Mouse (Mus musculus) gastrocnemius, adult 8-10 months (tissue): Measurements from ENCODE around the gene Klf16. TPM values are rescaled to one million over a fixed set of nuclear protein-coding genes. Genes with fewer than 3 reads are reported as not detected.
"Not testable (repeated sequence)": the region's sequence is repeated elsewhere in the genome, so short reads cannot be mapped to it uniquely, and the experiment has no call there.

Experiments
- DNase-seq, 2 experiments: peaks; one replicate each; pipeline ENCODE4 v3.0.0; 2022; ENCODE audit warnings: low spot score in 2 of 2
- total RNA-seq, 4 experiments: library from RNA; stranded (reverse); gene quantifications; 2 replicates each; pipeline ENCODE4 v1.2.4; 2022

The Klf16 gene
- total RNA-seq, 4 experiments from 2014 or later: 1.1 to 2.0 (median 1.3) TPM

DNA sequence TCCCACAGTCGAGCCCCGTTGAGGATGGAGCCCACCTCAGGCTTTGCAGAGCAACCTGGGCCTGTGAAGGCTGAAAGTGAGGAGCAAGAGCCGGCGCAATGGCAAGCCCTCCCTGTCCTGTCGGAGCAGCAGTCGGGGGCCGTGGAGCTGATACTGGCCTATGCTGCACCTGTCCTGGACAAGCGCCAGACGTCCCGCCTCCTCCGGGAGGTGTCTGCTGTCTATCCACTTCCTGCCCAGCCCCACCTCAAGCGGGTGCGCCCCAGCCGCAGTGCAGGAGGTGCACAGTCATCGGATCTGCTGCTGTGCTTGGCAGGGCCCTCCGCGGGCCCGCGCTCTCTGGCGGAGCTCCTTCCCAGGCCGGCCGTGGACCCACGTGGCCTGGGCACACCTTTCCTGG lies 29.2 kb upstream of the Klf16 start:
- DNase-seq: no peak

DNA sequence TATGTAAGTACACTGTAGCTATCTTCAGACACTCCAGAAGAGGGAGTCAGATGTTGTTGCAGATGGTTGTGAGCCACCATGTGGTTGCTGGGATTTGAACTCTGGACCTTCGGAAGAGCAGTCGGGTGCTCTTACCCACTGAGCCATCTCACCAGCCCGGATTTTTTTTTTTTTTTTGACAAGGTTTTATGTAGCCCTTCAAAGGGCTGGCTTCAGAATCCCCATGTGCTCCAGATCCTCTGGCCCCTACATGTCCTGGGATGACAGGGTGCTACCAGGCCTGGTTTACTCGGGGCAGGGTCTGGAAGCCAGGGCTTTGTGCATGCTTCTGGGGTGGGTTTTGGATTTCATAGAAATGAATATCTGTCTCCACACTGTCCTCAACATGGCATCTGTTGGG lies 28.6 kb upstream of the Klf16 start, which contains the start of gene Gm49322:
Gene Gm49322, plus strand, starts transcription at position 301 of the 400 bp plus-strand sequence.
- DNase-seq: not testable (repeated sequence)

DNA sequence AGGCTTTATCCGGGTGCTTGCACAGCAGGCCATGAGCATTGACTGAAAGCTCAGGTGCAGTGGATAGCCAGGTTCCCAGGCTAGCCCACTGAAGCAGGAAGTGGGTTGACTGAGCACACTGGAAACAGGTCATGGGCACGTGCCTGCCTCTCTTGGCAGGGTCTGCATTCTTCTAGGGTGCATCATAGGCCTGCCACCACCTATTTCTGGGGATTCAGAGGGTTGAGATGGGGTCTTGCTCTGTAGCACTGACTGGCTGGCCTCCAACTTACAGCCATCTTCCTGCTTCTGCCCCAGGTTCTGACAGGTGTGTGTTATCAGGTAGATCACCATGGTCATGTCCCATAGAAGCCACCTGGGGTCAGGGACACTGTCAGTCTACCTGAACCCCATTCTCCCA lies 27.9 kb upstream of the Klf16 start:
- no peak for DNase-seq

DNA sequence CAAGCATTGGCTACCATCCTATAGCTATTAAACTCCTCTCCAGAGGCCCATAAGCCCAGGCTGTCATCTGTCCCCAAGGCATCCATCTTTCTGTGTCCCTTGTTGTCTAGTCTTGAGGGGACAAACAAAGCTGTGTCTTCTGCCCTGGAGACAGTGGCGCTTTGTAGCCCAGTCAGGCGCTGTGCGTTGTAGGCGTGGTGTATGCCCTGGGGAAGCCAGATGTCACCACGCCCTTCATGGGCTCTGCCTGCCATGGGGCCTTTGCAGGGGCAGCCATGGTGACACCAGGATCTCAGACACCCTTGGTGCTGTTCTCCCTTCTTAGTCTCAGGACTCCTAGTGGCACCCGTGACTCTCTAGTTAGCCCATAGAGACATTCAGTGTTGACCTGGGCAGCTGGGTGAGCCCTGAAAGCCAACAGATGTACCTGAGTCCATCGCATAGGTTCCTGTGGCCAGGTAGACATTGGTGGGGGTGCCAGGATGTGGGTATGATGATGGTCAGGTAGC lies 26.9 kb upstream of the Klf16 start:
- no peak for DNase-seq

DNA sequence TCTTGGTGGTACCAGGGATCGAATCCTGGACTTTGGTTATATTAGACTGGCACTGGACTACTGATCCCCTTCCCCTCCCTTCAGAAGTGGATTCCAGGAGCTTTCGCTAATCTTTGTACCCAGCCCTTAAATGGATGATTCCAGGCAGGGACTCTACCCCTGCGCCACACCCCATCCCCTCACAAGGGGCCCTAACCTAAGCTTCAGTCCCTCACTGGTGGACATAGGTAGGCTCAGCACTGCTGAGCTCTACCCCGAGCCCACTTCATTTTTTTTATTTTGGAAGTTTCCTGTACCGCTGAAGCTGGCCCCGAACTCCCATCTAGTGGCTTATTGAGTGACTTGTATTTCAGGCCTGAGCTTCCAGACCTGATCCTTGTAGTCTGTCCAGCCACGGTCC lies 26.2 kb upstream of the Klf16 start:
- no peak for DNase-seq

DNA sequence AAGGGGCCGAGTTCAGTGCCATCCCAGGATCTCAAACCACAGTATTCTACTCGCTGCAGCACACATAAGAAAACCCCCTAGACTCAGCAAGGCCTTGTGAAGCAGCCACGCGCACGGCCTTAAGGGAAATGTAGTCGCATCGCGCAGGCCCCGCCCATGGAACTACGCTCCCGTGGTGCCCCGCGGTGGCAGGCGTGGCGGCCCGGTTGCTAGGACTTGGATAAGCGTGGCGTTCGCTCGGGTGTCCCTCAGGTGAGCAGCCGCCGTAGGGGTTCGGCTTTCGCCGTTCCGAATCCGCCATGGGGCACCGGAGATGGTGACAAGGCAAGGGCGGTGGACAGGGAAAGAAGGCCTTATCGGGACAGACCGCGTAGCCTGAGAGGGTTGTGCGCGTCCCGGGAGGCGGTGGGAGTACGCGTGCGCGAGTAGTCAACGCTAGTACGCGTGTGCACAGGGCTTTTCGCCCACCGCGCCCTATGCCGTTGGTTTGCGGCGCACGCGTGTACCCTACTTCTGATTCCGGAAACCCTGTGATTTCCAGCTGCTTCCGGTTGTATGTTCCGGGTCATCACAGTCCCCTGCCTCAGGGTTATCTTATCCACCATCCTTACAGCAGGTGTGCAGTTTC lies 25.7 kb upstream of the Klf16 start, which contains the start of the genes Scamp4 and Adat3:
Gene Scamp4, plus strand, starts transcription at position 175 of the 628 bp plus-strand sequence.
Gene Adat3, plus strand, starts transcription at position 183 of the 628 bp plus-strand sequence.
- peak; percentile 91 to 93 for DNase-seq

DNA sequence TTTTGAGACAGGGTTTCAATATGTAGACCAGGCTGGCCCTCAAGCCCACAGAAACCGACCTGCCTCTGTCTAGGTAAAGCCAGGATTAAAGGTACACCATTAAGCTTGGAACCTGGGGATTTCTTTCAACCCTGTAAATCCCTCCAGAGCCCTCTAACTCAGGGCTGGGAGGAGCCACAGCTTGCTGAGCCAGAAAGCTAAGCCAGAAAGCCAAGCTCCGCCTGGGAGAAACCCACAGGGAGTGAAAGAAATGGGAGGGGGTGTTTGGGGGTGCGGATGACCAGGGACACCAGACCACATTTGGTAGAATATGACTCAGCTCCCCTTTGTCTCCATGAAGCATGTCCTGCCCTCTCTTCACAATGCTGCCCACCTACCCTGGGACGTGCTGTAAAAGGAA lies 19.2 kb upstream of the Klf16 start:
- no peak for DNase-seq

DNA sequence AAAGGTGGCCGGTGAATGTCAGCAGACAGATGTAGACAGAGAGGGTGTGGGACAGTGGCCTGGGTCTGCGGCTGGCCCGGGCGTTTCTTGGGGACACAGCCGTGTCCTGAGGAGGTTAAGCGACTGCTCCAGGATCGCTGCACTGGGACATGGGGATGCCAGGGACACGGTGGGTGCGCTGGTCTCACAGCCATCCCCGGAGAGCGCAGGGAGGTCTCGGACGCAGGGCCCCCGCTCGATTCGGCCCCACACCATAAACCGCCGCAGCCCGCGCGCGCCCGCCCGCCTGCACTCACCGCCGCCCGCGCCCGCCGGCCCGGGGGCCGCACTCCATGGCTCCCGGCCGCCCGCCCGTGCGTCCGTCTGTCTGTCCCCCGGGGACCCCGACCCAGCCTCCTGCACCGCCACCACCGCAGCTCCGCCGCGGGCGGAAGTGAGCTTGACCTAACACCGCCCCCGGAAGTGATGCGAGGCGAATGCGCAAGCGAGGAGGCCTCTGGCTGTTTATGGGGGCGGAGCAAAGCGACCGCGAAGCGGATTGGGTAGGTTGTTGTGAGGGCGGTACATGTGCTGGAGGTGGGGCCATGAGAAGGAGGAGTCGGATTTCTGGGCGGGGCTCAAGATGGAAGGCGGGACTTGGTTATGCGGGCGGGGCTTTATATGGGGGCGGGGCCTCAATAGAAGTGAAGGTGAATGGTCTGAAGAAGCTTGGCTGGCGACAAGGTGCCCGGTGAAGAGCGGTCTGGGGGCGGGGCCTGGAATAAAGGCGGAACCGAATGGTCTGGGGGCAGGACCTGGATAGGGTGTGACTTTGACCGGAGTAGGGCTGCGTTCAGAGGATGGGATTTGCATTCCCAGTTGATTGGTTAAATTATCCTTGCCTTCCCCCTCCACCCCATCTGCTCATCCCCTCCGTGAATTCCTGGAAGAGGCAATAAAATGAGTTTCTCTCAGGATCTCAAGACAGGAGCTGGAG lies 13.0 kb upstream of the Klf16 start, which contains the start of gene Abhd17a:
Gene Abhd17a, minus strand, starts transcription at position 463 of the 976 bp plus-strand sequence.
- DNase-seq: peak; percentile 86 to 92

DNA sequence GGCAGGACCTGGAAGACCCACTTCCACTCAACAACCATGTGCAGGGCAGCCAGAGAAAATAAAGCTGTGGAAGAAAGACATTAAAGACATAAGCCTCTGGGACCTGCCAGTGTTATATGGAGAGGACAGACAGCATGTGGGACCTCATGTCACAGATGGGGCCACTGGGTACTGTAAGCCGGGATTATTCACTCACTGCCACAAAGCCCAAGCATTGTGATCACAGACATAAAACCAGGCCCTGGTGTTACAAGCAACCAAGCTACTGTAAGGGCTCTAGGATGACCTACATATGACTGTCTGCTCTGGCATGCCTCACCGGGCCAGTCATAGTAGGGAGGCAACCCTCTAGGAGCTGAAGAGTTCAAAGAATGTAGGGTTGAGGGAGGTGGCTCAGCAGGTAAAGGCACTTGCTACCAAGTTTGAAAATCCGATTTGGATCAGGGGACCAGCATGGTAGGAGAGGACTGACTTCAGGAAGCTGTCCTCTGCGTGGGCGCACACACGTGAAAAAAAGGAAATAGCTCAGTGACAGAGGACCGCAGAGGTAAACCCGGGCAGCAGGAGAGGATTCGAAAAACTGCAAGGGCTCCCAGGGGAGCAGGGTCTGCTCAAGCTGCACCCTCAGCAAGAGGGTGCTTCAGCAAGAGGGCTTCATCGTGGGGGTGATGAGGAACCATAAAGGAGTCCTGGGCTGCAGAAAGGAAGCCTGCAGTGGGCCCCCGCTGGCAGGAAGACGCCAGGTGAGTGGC lies 12.2 kb upstream of the Klf16 start:
- DNase-seq: no peak

DNA sequence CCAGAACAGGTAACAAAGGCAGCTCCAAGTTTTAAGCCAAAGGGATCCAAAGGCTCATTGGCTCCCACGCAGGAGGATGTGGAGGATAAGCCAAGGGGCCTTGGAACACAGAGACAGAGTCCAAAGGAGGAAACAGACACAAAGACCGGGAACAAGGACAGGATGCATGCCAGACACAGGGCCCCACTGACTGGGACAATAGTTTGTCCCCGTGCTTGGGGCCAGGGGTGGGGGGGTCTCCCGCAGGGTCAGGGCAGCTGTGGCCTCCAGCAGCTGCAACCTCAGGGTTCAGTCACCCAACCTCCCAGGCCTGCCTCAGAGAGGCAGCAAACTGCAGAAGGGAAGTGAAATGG lies 10.2 kb upstream of the Klf16 start:
- DNase-seq: no peak

DNA sequence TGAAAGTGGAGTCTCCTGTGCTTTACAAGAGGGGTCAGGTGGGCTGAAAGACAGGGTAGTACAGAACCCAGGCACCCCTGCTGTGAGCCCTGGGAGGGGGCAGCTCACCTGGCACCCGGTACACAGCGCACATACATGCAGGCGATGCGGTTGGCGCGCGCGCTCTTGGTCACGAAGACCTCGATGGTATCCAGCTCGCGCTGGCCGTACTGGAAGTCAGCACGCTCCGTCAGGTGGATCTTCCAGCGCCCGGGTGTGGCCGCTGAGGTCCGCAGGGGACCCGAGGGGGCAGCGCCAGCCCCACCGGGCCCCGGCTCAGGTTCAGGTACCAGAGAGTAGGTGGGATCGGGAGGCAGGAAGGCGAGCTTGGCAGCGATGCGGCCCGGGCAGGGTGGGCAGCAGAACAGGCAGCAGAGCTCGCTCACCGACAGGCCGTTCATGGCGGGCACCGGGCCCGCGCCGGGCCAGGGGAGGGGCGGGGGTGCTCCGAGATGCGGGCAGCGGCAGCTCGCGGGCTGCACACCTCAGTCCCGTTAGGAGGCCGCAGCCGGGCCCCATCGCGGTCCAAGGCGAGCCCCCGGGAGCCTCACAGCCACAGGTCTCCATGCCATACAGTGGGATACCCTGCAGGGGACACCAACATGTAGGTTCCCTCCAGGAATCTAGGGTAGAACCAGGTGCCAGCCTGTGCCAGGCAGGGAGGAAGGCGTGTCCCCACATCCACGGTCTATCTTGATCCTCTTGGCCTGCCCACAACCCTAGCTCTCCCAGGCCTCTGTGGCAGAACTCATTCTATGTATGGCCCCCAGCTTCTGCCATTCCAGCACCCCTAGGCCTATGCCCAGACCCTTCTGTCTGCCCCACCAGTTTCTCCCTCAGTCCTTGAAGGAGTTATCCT lies 9.5 kb upstream of the Klf16 start:
- no peak for DNase-seq

DNA sequence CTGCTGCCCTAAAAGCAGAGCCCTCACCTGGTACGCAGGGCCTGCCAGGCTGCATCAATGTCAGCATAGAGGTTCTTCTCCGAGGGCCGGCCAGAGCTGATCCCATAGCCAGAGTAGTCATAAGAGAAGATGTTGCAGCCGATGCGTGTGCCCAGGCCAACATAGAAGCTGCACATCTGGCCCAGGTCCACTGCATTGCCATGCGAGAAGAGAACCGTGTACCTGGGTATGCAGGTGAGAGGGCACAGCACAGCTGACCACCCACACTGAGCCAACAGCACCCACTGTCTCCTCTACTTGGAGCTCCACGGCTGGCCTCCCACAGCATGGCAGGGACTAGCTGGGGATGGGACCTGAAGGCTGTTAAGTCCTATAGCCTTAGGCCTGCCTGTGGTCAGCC lies 8.5 kb upstream of the Klf16 start:
- DNase-seq: no peak

DNA sequence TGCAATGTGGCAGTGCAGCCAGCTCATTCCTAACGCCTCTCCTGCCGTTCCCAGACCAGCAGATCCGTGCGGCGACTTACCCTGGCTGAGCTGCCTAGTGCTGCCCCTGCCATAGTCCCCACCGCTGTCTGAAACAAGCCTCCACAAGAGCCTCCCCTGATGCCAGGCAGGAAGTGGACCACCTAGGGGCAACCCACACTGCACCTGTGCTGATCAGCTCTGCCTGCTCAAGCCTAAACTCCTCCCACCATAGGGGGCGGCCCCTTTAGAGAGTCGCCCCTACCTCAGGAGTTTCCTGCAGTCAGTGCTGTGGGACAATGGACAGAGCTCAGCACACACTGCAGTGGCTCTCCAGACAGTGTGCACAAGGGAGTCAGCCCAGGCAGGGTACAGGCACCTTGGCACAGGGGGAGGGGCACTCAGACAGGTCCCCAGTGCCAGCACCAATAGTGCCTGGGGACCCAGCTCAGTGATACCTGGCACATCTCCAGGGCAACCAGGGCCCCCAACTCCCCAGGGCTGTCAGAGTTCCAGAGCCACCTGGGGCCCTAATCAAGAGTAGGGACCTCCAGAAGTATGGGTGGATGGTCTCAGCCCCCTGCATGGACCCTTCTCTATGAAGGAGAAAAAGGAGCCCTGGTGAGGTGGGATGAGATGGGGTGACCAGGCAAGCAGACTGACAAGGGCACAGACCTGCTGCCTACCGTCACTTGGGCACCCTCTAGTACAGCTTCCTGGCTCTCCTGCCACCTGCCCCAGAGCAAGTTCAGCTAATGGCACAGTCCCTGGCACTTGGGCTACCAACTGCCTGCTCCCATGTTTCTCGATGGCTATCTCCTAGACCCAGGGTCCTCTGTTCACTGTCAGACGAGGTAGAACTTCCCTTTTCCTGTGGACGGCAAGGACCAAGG lies 7.8 kb upstream of the Klf16 start:
- DNase-seq: no peak

DNA sequence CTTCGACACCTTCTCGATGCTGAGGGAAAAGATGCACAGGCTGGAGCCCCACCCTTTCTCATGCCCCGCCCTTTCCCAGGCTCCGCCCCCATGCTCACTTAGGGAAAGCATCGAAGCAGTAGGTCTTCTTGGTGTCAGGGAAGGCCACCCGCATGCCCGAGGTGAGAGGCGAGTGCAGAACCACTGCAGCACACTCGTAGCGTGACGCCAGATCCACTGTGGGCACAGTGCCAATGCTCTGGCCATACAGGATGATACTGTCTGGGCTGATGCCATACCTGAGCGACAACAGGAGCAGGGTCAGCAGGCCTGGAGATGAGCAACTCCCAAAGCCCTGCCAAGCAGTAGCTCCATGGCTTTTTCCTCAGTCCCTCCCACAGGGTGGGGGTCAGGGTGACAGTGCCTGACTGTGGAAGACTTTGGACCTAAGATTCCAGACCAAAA lies 6.9 kb upstream of the Klf16 start:
- DNase-seq: no peak

DNA sequence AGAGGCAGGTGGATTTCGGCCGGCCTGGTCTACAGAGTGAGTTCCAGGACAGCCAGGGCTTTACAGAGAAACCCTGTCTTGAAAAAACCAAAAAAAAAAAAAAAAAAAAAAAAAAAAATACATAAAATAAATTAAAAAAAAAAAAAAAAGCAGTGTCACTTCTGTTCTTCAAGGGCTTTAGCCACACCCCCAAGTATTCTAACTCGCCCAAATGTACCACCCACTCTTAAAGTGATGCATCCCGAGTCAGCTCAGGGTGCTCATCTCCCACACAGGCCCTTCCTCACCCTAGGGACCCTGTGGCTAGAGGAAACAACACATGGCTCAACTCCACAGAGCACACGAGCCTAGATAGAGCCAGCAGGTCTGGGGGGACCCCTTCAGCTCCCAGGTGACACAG lies 5.9 kb upstream of the Klf16 start:
- DNase-seq: no peak

DNA sequence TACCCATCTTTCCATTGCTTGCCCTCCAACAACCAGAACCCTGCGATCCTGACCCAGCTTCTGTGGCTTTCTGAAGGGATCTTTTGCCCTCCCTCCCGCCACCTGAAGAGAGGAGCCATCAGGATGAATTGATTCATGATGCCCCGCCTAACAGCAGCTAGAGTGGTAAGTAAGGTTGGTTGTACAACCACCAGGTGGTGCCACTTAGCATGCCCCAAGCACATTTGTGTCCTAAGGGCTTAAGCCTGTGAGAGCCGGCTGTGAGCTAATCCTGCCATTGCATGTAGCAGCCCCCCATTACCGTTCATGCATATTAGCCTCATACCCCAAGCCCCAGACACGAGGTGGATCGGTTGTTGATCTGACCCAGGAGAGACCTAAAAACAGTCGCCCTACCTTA lies 1.8 kb upstream of the Klf16 start:
- DNase-seq: no peak

DNA sequence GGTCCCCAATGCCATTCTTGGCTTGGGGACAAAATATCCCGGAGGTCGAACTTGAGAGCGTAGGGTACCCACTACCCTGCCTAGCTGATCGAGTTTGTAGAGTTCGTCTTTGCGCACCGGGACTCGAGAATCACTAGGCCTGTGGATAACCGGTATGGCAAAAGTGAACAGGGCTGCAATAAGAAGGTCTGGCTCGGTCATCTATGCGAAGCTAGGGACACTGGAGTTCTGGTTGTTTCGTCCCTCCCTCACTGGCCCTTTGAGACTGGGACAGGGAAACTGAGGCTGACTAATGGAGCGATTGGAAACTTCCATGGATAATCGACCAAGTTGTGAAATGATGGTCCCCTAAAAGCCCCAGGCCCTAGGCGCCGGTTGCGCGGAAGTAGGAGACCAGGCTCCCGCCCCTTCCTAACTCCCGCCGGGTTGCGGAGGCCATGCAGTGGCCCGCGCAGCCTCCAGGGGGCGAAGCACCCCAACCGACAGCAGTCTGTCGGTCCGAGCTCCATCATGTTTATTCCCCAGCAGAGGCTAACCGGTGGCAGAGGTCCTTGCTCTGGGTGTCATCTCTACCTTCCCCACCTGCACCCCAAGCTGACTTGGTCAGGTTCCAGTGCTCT lies 1.1 kb upstream of the Klf16 start:
- DNase-seq: peak; percentile 70 to 76

DNA sequence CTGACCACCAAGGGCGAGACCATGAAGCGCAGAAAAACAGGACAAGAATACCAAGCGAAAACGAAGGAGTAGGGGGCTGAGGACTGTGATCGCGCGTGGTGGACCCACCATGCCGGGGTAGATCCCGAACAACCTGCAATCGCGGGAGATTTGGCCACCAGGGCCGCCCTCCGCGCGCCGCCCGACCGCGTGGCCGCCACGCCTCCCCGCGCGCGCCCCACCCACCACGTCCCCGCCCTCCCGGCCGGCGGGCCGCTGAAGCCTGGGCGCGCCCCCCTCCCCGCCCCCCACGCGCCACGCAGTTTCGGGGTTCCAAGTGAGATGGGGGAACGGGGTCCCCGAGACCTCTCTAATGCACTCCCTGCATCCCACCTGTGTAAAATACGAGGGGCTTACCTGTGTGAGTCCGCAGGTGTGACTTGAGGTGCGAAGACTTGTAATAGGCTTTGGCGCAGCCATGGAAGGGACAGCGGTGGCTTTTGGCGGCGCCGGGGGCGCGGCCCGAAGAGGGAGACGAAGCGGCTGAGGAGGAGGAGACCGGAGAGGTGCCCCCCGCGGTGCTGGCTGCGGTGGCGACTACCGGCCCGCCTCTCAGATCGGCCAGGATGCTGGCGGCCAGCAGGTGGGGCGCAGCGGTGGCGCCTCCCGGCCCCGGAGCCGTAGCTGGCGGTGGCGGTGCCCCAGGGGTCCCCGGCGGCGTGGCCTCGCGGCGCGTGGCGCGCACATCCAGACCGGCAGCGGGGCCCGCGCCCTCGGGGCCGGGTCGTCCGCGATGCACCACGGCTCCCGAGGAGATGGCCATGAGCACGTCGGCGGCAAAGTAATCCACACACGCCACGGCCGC lies 548 bp downstream of the Klf16 start:
- DNase-seq: peak in 1 of 2 experiments; percentile 25
